Mouse (Mus musculus): ENCODE results near the gene Spag8. TPM values are rescaled to one million over a fixed set of nuclear protein-coding genes. Genes with fewer than 3 reads are reported as not detected.

Spag8 gene
- polyA plus RNA-seq, 1 experiment, result not detected

DNA sequence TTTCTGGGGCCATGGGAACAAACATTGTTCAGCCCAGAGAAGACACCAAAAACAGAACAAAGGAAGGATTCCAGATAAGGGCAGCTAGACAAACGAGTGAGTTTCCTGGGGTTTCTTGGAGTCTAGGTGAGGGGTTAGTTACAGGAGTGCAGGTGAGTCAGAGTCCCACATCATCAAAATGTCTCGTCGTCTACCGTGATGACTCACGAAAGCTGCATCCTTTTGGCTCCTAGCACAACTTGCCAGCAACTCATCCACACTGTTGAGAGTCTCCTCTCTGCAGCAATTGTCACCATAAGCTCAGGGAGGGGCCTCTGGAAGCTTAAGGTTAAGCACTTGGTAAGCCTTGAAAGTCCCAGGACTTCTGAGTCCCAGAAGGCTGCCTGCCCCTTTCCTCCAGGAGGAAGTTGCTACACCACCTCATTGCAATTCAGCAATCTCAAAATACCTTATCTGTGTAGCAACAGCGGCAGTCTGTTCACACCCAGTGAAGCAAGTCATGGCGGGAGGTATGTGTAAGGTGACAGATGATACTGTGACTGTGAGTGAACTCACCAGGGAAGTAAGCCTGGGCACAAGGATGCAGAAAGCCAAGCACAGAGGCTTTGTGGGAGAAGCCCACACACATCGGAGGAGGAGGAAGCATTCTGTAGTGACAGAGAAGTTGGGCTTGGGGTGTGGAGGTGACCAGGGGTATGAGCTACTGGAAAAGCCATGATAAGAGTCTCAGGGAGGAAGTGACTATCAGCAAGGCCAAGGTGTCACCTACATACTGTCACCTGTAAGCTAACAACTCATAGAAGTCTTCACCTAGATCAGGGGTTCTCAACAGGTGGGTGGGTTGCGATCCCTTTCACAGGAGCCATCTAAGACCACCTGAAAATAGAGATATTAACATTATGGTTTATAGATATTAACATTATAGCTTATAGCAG, 48.4 kb downstream of the Spag8 start:
- TF ChIP-seq CTCF (IDR thresholded peaks at IDR 0.05; ENCODE audit: borderline replicate concordance, insufficient read depth, low read length), result no peak
- no peak for TF ChIP-seq POLR2A (IDR thresholded peaks at IDR 0.05; ENCODE audit: low read depth, low read length)
- Histone ChIP-seq H3K4me3 (ENCODE audit: insufficient read depth, low read length) (no peak overlapping the region), H3K4me1 (ENCODE audit: control insufficient read depth, insufficient read depth, low read length) (peaks cover 6% of the 10 kb centered on the region; the same call in 1 of the 2 replicates), H3K27ac (ENCODE audit: insufficient read depth, low read length) (no peak overlapping the region)

DNA sequence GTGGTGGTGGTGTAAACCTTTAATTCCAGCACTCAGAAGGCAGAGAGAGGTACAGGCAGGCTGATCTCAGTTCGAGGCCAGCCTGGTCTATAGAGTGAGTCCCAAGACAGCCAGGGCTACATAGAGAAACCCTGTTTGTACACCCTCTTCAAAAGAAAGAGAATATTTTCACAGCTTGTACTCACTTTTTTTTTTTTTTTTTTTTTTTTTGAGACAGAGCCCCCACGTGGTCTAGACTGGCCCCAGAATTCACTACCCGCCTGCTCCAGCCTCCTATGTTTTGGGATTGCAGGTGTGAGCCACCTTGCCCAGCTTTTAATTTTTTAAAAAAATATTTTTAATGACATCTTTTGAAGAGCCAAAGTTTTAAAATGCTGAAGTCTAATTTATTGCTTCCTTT, 49.3 kb downstream of the Spag8 start:
- Histone ChIP-seq H3K4me1 (ENCODE audit: control insufficient read depth, insufficient read depth, low read length) (peaks cover 6% of the 10 kb centered on the region; the same call in 1 of the 2 replicates), H3K4me3 (ENCODE audit: insufficient read depth, low read length) (no peak overlapping the region), H3K27ac (ENCODE audit: insufficient read depth, low read length) (no peak overlapping the region)
- no peak for TF ChIP-seq CTCF (IDR thresholded peaks at IDR 0.05; ENCODE audit: borderline replicate concordance, insufficient read depth, low read length)
- no peak for TF ChIP-seq POLR2A (IDR thresholded peaks at IDR 0.05; ENCODE audit: low read depth, low read length)

Other genes starting within 250 kb of the Spag8 start
- gene Fam166b, start 224.5 kb downstream of the Spag8 start, polyA plus RNA-seq (2011; ENCODE audit: insufficient read length, low read depth, missing spikeins), result not detected in 2 replicates
- 28.6 and 33.4 TPM in 2 replicates for gene Tesk1, start 211.7 kb downstream of the Spag8 start, polyA plus RNA-seq (2011; ENCODE audit: insufficient read length, low read depth, missing spikeins)
- gene Cd72, start 199.0 kb downstream of the Spag8 start, polyA plus RNA-seq (2011; ENCODE audit: insufficient read length, low read depth, missing spikeins), result 3.8 TPM in 1 of 2 replicates, not detected in the other
- gene Sit1, start 169.9 kb downstream of the Spag8 start, polyA plus RNA-seq (2011; ENCODE audit: insufficient read length, low read depth, missing spikeins), result not detected in 2 replicates
- 32.5 and 39.2 TPM in 2 replicates for gene Ccdc107, start 160.7 kb downstream of the Spag8 start, polyA plus RNA-seq (2011; ENCODE audit: insufficient read length, low read depth, missing spikeins)
- gene Arhgef39, start 153.9 kb downstream of the Spag8 start, polyA plus RNA-seq (2011; ENCODE audit: insufficient read length, low read depth, missing spikeins), result 5.4 and 12.8 TPM in 2 replicates
- gene Car9, start 146.6 kb downstream of the Spag8 start, polyA plus RNA-seq (2011; ENCODE audit: insufficient read length, low read depth, missing spikeins), result 0.48 and 2.0 TPM in 2 replicates
- gene Tpm2, start 129.8 kb downstream of the Spag8 start, polyA plus RNA-seq (2011; ENCODE audit: insufficient read length, low read depth, missing spikeins), result 722 and 1,110 TPM in 2 replicates
- 72.4 and 89.0 TPM in 2 replicates for gene Creb3, start 91.3 kb downstream of the Spag8 start, polyA plus RNA-seq (2011; ENCODE audit: insufficient read length, low read depth, missing spikeins)
- 291 and 380 TPM in 2 replicates for gene Tln1, start 90.9 kb downstream of the Spag8 start, polyA plus RNA-seq (2011; ENCODE audit: insufficient read length, low read depth, missing spikeins)
- gene Rgp1, start 74.9 kb downstream of the Spag8 start, polyA plus RNA-seq (2011; ENCODE audit: insufficient read length, low read depth, missing spikeins), result 34.6 and 45.4 TPM in 2 replicates
- gene Gba2, start 74.7 kb downstream of the Spag8 start, polyA plus RNA-seq (2011; ENCODE audit: insufficient read length, low read depth, missing spikeins), result 4.5 and 7.6 TPM in 2 replicates
- gene Msmp, start 69.1 kb downstream of the Spag8 start, polyA plus RNA-seq (2011; ENCODE audit: insufficient read length, low read depth, missing spikeins), result not detected in 2 replicates
- 60.0 and 62.1 TPM in 2 replicates for gene Npr2, start 21.7 kb downstream of the Spag8 start, polyA plus RNA-seq (2011; ENCODE audit: insufficient read length, low read depth, missing spikeins)
- gene Hint2, start 2.9 kb upstream of the Spag8 start, polyA plus RNA-seq (2011; ENCODE audit: insufficient read length, low read depth, missing spikeins), result 22.9 and 27.9 TPM in 2 replicates
- 5.2 and 7.4 TPM in 2 replicates for gene Tmem8b, start 15.4 kb upstream of the Spag8 start, polyA plus RNA-seq (2011; ENCODE audit: insufficient read length, low read depth, missing spikeins)
- gene Fam221b, start 15.6 kb upstream of the Spag8 start, polyA plus RNA-seq (2011; ENCODE audit: insufficient read length, low read depth, missing spikeins), result 0.62 and 0.67 TPM in 2 replicates
- not detected in 2 replicates for gene Olfr70, start 47.2 kb upstream of the Spag8 start, polyA plus RNA-seq (2011; ENCODE audit: insufficient read length, low read depth, missing spikeins)
- gene Olfr71, start 56.7 kb upstream of the Spag8 start, polyA plus RNA-seq (2011; ENCODE audit: insufficient read length, low read depth, missing spikeins), result not detected in 2 replicates
- gene Hrct1, start 73.6 kb upstream of the Spag8 start, polyA plus RNA-seq (2011; ENCODE audit: insufficient read length, low read depth, missing spikeins), result 0.33 and 0.35 TPM in 2 replicates
- gene Spaar, start 76.4 kb upstream of the Spag8 start, polyA plus RNA-seq (2011; ENCODE audit: insufficient read length, low read depth, missing spikeins), result not detected in 2 replicates
- gene Olfr159, start 117.4 kb upstream of the Spag8 start, polyA plus RNA-seq (2011; ENCODE audit: insufficient read length, low read depth, missing spikeins), result not detected in 2 replicates
- gene Olfr156, start 170.3 kb upstream of the Spag8 start, polyA plus RNA-seq (2011; ENCODE audit: insufficient read length, low read depth, missing spikeins), result not detected in 2 replicates
- gene Olfr157, start 186.6 kb upstream of the Spag8 start, polyA plus RNA-seq (2011; ENCODE audit: insufficient read length, low read depth, missing spikeins), result not detected in 2 replicates
- gene Olfr155, start 198.0 kb upstream of the Spag8 start, polyA plus RNA-seq (2011; ENCODE audit: insufficient read length, low read depth, missing spikeins), result not detected in 2 replicates
- gene Reck, start 221.9 kb upstream of the Spag8 start, polyA plus RNA-seq (2011; ENCODE audit: insufficient read length, low read depth, missing spikeins), result 18.5 and 25.1 TPM in 2 replicates

Measured in embryonic fibroblast, embryonic 13.5 days (primary cell).